In the genomic region with DNA sequence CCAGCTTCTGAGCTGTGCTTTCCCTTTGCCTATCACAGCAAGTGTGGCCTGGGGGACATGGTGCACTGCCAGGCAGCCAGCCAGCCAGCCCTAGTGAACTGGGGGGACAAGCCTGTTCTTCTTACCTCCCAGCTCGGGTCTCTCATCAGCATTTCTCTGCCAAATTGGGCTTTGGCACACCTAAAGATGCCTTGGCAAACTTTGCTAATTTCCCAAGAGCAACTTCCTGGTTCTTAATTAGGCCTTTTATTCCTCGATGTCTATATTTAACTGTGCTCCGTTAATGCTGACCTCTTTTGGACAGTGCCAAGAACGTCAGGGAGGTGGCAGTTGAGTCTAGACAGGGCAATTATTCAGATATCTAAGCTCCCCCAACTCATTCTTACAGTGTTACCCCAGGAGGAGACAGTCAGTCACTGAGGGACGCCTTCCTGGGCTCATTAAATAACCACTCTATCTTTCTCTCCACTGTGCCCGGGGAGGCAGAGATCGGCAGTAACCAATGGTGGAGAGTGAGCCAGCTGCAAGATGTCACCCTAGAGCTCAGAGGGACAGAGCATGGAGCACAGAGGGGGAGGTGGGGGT, we compare ENCODE assay signal across 11 mouse cellular contexts.
DNase-seq lines count a peak whose midpoint lies in the region; ATAC-seq and TF ChIP-seq lines count a peak whose summit lies in the region.
"Had no signal": no experiment of that assay in that cellular context is flagged by ENCODE, and none has a peak within 500 bp of the region (broad histone marks: within the 10 kb centered on the region; RNA-seq: fewer than 3 reads in every experiment).

No protein-coding gene starts in this region.

- no peak overlapping the region for H3K4me2 ChIP-seq in embryonic facial prominence, embryonic 14.5 days (ENCODE audit: low read depth, low read length)
- no peak overlapping the region for H3K4me2 ChIP-seq in lung, embryonic 15.5 days
- H3K4me2 ChIP-seq in heart, embryonic 16.5 days (ENCODE audit: low read depth, low read length): peak overlapping the region; percentile 33; the same call in 1 of the 2 replicates
- H3K4me2 ChIP-seq: limb, embryonic 13.5 days; neural tube, embryonic 12.5 days had no signal

- no peak overlapping the region for H3K4me3 ChIP-seq in embryonic facial prominence, embryonic 14.5 days (ENCODE audit: low read depth, low read length)
- H3K4me3 ChIP-seq in embryonic facial prominence, embryonic 10.5 days: no peak overlapping the region
- H3K4me3 ChIP-seq in lung, embryonic 15.5 days: no peak overlapping the region
- H3K4me3 ChIP-seq in lung, adult 2 months (replicated peaks; ENCODE audit: extremely low read depth, low read depth, low read length): no peak overlapping the region
- H3K4me3 ChIP-seq in heart, embryonic 16.5 days (ENCODE audit: low read length): no peak overlapping the region
- H3K4me3 ChIP-seq: gastrocnemius, adult 2 months; limb, embryonic 13.5 days; neural tube, embryonic 12.5 days had no signal

- H3K36me3 ChIP-seq in embryonic facial prominence, embryonic 14.5 days (ENCODE audit: control insufficient read depth, insufficient read depth, low read length): no peaks in the 10 kb centered on the region
- H3K36me3 ChIP-seq in embryonic facial prominence, embryonic 10.5 days (replicated peaks): no peaks in the 10 kb centered on the region
- no peaks in the 10 kb centered on the region for H3K36me3 ChIP-seq in lung, embryonic 15.5 days
- H3K36me3 ChIP-seq in heart, embryonic 16.5 days (ENCODE audit: control insufficient read depth, insufficient read depth): no peaks in the 10 kb centered on the region
- H3K36me3 ChIP-seq: limb, embryonic 13.5 days; neural tube, embryonic 12.5 days had no signal

- no peaks in the 10 kb centered on the region for H3K9me3 ChIP-seq in embryonic facial prominence, embryonic 14.5 days (ENCODE audit: control insufficient read depth, low read length)
- H3K9me3 ChIP-seq in embryonic facial prominence, embryonic 10.5 days: no peaks in the 10 kb centered on the region
- H3K9me3 ChIP-seq in lung, embryonic 15.5 days: no peaks in the 10 kb centered on the region
- H3K9me3 ChIP-seq in heart, embryonic 16.5 days (replicated peaks; ENCODE audit: control insufficient read depth, low read length): no peaks in the 10 kb centered on the region
- H3K9me3 ChIP-seq: limb, embryonic 13.5 days; neural tube, embryonic 12.5 days had no signal

- H3K4me1 ChIP-seq in embryonic facial prominence, embryonic 14.5 days (ENCODE audit: control insufficient read depth, insufficient read depth, low read length): no peaks in the 10 kb centered on the region
- H3K4me1 ChIP-seq in embryonic facial prominence, embryonic 10.5 days: no peaks in the 10 kb centered on the region
- 0 out of 2 replicates have a peak, but pooled peaks cover 4% of the 10 kb centered on the region for H3K4me1 ChIP-seq in lung, embryonic 15.5 days
- no peaks in the 10 kb centered on the region for H3K4me1 ChIP-seq in lung, adult 2 months (ENCODE audit: control insufficient read depth, insufficient read depth, low read length)
- H3K4me1 ChIP-seq in heart, embryonic 16.5 days (ENCODE audit: control insufficient read depth, insufficient read depth, low read length): peaks cover 14% of the 10 kb centered on the region
- H3K4me1 ChIP-seq: limb, embryonic 13.5 days; neural tube, embryonic 12.5 days had no signal

- H3K9ac ChIP-seq in embryonic facial prominence, embryonic 14.5 days (ENCODE audit: low read depth, low read length): no peak overlapping the region
- H3K9ac ChIP-seq in lung, embryonic 15.5 days: no peak overlapping the region
- H3K9ac ChIP-seq in heart, embryonic 16.5 days (ENCODE audit: low read length): peak overlapping the region; percentile 28; the same call in 1 of the 2 replicates
- H3K9ac ChIP-seq: limb, embryonic 13.5 days; neural tube, embryonic 12.5 days had no signal

- H3K27me3 ChIP-seq in embryonic facial prominence, embryonic 14.5 days (replicated peaks; ENCODE audit: control insufficient read depth, insufficient read depth, low read length): no peaks in the 10 kb centered on the region
- H3K27me3 ChIP-seq in embryonic facial prominence, embryonic 10.5 days (replicated peaks; ENCODE audit: low read depth, poor library complexity, severe bottlenecking): no peaks in the 10 kb centered on the region
- H3K27me3 ChIP-seq in lung, embryonic 15.5 days: no peaks in the 10 kb centered on the region
- H3K27me3 ChIP-seq in heart, embryonic 16.5 days (ENCODE audit: control insufficient read depth, insufficient read depth, low read length): no peaks in the 10 kb centered on the region
- H3K27me3 ChIP-seq: limb, embryonic 13.5 days; neural tube, embryonic 12.5 days had no signal

- TF ChIP-seq CTCF in lung, adult 2 months (IDR thresholded peaks at IDR 0.05; ENCODE audit: insufficient read depth, low read length): no peak

- WGBS in embryonic facial prominence, embryonic 14.5 days: 61% methylated on average over 7 of the region's 7 CpGs
- 72% methylated on average over 7 of the region's 7 CpGs for WGBS in embryonic facial prominence, embryonic 10.5 days
- 36% methylated on average over 7 of the region's 7 CpGs for WGBS in lung, embryonic 15.5 days
- 29% methylated on average over 7 of the region's 7 CpGs for WGBS in lung, adult 2 months
- 16% methylated on average over 7 of the region's 7 CpGs for WGBS in heart, embryonic 16.5 days

- no peak overlapping the region for H3K27ac ChIP-seq in embryonic facial prominence, embryonic 14.5 days (replicated peaks; ENCODE audit: low read depth, low read length)
- no peak overlapping the region for H3K27ac ChIP-seq in embryonic facial prominence, embryonic 10.5 days (replicated peaks)
- no peak overlapping the region for H3K27ac ChIP-seq in lung, embryonic 15.5 days
- H3K27ac ChIP-seq in heart, embryonic 16.5 days (ENCODE audit: low read length): peak overlapping the region; percentile 81
- H3K27ac ChIP-seq: gastrocnemius, adult 2 months; limb, embryonic 13.5 days; neural tube, embryonic 12.5 days had no signal

- DNase-seq in embryonic facial prominence, embryonic 14.5 days (ENCODE audit: low spot score): peak; percentile 10
- DNase-seq in embryonic facial prominence, embryonic 10.5 days (ENCODE audit: low spot score): no peak
- no peak for DNase-seq in lung, adult 2 months
- DNase-seq in lung, postnatal 4 days: peak; percentile 5 to 28
- DNase-seq in thymus, postnatal 4 days: no peak
- no peak for DNase-seq in gastrocnemius, postnatal 25 days
- DNase-seq: gastrocnemius, adult 2 months had no signal

- peak; percentile 37; the same call in 1 of the 2 replicates for ATAC-seq in embryonic facial prominence, embryonic 14.5 days (ENCODE audit: low read depth)
- ATAC-seq in lung, embryonic 15.5 days (ENCODE audit: borderline replicate concordance, extremely low read depth, low FRiP score, low TSS enrichment): peak; percentile 82; the same call in 1 of the 2 replicates
- peak; percentile 95 for ATAC-seq in heart, embryonic 16.5 days (replicated peaks; ENCODE audit: extremely low read depth, insufficient read depth, low FRiP score)

- TF ChIP-seq POLR2A in lung, adult 2 months (IDR thresholded peaks at IDR 0.05; ENCODE audit: borderline replicate concordance, extremely low read depth, low read depth, low read length): no peak

Comparison
In these comparisons a context has a peak if more than half of its experiments do, and no peak if none do; other contexts are left out.
1. DNase-seq: peak in embryonic facial prominence, embryonic 14.5 days (single experiment) and lung, postnatal 4 days (2 of 2); none in embryonic facial prominence, embryonic 10.5 days (single experiment), lung, adult 2 months (single experiment), thymus, postnatal 4 days (single experiment) and gastrocnemius, postnatal 25 days (single experiment).
2. ATAC-seq: peak in every context shown above with its lines; median percentile 95 in heart, embryonic 16.5 days; 82 in lung, embryonic 15.5 days; 37 in embryonic facial prominence, embryonic 14.5 days.